Mouse (Mus musculus) ES-Bruce4 (cell line): ENCODE data around the gene Fbxo2. TPM values are rescaled to one million over a fixed set of nuclear protein-coding genes. Genes with fewer than 3 reads are reported as not detected.

Experiments used
- H3K27ac ChIP-seq: 2 replicates; pipeline ENCODE4 v1.5.1; 2012; ENCODE audit warnings: low read length, inconsistent platforms; ENCODE audit not compliant: insufficient read depth
- H3K27me3 ChIP-seq: 2 replicates; pipeline ENCODE4 v1.6.1; 2012; ENCODE audit warnings: mild to moderate bottlenecking, low read length, inconsistent platforms; ENCODE audit not compliant: control insufficient read depth, poor library complexity, insufficient read depth, severe bottlenecking
- H3K36me3 ChIP-seq: 2 replicates; pipeline ENCODE4 v1.6.1; 2012; ENCODE audit warnings: inconsistent platforms, mild to moderate bottlenecking, low read length, moderate library complexity; ENCODE audit not compliant: control insufficient read depth, poor library complexity, insufficient read depth, severe bottlenecking
- H3K4me1 ChIP-seq: one replicate; pipeline ENCODE4 v1.8.1; 2011; ENCODE audit warnings: low read length; ENCODE audit not compliant: control insufficient read depth, insufficient read depth
- H3K4me3 ChIP-seq: 2 replicates; pipeline ENCODE4 v1.5.1; 2011; ENCODE audit warnings: low read depth, mild to moderate bottlenecking, low read length
- H3K9ac ChIP-seq: 2 replicates; pipeline ENCODE4 v1.6.1; 2012; ENCODE audit warnings: low read depth, mild to moderate bottlenecking, inconsistent platforms; ENCODE audit not compliant: poor library complexity, severe bottlenecking
- H3K9me3 ChIP-seq: replicated peaks from 2 replicates; pipeline ENCODE4 v1.6.1; 2012; ENCODE audit warnings: mild to moderate bottlenecking, low read length, inconsistent platforms; ENCODE audit not compliant: control insufficient read depth, poor library complexity, insufficient read depth, severe bottlenecking
- CTCF ChIP-seq: IDR thresholded peaks from one replicate; pipeline ENCODE4 v1.8.1; 2011; ENCODE audit warnings: low read depth, low read length
- EP300 ChIP-seq: IDR thresholded peaks from 2 replicates; pipeline ENCODE4 v1.6.1; 2011; ENCODE audit warnings: low read depth, low read length; ENCODE audit not compliant: insufficient read depth
- POLR2A ChIP-seq: IDR thresholded peaks from one replicate; pipeline ENCODE4 v1.8.1; 2011; ENCODE audit warnings: low read length; ENCODE audit not compliant: insufficient read depth
- polyA plus RNA-seq: library from polyadenylated mRNA; stranded (reverse); fragments of >200 nt; gene quantifications from 2 replicates; pipeline ENCODE4 v1.2.4, GENCODE M21; 2011; ENCODE audit warnings: low read depth; ENCODE audit not compliant: missing spikeins, insufficient read depth, insufficient read length

Fbxo2 gene
- polyA plus RNA-seq, 1 experiment = 6.0 TPM

DNA sequence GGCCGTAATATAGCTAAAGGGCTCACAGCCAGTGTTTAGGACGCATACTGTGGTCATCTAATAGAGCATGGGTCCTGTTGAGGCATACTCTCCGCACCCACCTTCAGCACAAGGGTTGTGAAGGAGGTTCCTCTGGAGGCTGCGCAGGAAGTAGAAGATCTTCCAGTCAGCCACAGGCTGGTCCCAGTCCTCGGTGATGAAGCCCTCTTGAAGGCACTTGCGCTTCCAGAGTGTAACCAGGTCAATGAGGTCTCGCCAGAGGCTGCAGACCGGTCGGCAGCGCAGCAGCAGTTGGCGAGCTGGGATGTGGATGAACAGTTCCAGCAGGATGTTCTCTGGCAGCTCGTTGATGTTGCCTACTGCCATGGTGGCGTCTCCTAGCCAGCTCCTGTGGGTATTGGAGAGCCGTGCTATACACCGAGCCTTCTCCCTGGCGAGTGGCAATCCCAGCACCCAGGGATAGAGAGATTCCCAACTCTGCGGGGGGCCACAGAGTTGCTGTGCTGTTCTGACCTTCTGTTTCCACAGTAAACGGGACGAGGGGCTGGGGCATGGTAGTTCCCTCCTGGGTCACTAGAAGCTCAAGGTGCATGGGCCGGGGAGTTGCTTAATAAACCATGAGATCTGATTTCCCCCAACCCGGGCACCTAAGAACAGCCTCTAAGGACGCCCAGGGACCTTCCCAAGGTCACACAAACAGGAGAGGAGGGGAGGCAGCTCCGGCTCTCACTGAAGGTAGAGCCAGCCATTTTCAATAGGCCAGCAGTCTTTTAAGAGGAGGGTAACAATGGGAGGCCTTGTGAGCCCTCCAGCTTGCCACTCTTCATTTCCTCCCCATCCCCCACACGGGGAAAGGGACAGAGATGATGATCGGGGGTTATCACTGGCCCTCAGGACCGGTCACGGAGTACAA, 1.7 kb upstream of the Fbxo2 start:
- Histone ChIP-seq H3K4me3 (peak overlapping the region; percentile 90), H3K9me3 (no peaks in the 10 kb centered on the region), H3K36me3 (peaks cover 6% of the 10 kb centered on the region), H3K27ac (no peak overlapping the region), H3K4me1 (peaks cover 5% of the 10 kb centered on the region), H3K9ac (peak overlapping the region; percentile 75), H3K27me3 (no peaks in the 10 kb centered on the region)
- TF ChIP-seq CTCF (no peak), POLR2A (no peak), EP300 (0 out of 2 replicates have a peak, but pooled peaks have one; percentile 8)

DNA sequence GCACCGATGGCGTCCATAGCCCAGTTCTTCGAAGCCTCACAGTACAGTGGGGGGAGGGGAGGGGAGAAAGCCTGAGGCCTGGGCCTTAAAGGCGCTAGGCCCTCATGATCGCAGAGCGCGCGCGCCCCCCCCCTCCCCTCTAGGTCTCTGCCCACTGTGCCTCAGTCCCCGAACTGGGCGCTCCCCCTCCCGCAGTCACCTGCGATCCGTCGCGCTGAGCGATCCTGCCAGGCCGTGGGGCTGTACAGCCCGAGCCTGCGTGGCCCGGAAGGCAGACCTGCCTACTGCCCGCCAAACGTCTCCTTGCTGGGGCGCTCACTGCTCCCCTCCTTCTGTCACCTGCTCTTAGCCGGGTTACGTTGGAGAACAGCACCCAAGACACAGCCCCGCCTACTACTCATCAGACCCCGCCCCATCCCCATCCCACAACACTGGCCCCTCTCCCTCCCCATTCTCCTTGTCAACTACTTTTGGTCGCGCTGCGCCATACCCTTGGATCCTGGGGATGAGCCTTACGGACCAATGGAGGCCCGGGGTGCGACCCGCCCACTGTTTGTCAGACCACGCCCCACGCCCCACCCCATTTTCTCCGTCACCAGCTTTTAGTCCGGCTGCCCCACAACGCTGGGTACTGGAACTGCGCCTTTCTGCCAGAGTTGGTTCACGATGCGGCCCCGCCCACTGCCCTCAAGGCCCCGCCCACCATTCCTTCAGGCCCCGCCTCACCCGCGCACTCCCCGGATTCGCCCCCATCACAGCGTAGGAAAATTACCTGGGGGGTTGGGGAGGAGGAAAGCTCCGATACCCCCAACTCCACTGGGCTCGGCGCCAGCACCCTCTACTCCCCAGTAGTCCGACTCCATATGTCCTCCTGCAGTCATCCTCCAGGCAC, 631 bp upstream of the Fbxo2 start:
- Histone ChIP-seq H3K4me1 (peaks cover 5% of the 10 kb centered on the region), H3K4me3 (peak overlapping the region; percentile 90), H3K36me3 (peaks cover 4% of the 10 kb centered on the region), H3K27me3 (no peaks in the 10 kb centered on the region), H3K27ac (no peak overlapping the region), H3K9ac (peak overlapping the region; percentile 75), H3K9me3 (no peaks in the 10 kb centered on the region)
- TF ChIP-seq POLR2A (no peak), CTCF (peak; percentile 4), EP300 (0 out of 2 replicates have a peak, but pooled peaks have one; percentile 51)

DNA sequence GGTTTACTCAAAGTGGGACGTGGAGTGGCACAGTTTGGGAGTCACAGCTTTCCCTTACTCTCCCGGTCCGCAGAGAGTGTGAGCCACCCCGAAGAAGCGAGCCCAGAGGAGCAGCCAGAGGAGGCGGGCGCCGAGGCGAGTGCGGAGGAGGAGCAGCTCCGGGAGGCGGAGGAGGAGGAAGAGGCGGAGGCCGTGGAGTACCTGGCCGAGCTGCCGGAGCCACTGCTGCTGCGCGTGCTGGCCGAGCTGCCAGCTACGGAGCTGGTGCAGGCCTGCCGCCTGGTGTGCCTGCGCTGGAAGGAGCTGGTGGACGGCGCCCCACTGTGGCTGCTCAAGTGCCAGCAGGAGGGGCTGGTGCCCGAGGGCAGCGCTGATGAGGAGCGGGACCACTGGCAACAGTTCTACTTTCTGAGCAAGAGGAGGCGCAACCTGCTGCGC, 3.6 kb downstream of the Fbxo2 start:
- Histone ChIP-seq H3K36me3 (no peaks in the 10 kb centered on the region), H3K9ac (no peak overlapping the region), H3K27me3 (no peaks in the 10 kb centered on the region), H3K9me3 (no peaks in the 10 kb centered on the region), H3K27ac (no peak overlapping the region), H3K4me3 (peak overlapping the region; percentile 17), H3K4me1 (peaks cover 3% of the 10 kb centered on the region)
- peak; percentile 78 for TF ChIP-seq CTCF
- TF ChIP-seq EP300 = peak; percentile 39; the same call in 1 of the 2 replicates
- no peak for TF ChIP-seq POLR2A

DNA sequence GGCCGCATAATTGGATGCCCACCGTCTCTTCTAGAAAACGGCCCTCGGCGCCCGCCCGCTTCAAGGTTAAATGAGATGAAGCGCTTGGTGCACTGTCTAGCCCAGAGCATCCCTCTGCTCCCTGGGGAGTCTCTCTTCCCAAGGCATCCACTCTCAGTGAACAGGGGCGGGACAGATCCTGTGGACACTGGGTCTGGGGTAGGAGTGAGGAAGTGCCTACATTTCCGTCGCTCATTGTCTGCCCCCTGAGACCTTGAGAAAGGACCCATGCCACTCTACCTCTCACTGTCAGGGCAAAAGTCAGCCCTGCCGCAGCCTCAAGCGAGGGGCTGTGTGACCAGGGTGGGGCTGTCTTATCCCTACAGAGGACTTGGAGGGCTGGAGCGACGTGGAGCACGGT, 4.0 kb downstream of the Fbxo2 start:
- Histone ChIP-seq H3K9ac (no peak overlapping the region), H3K27ac (no peak overlapping the region), H3K36me3 (no peaks in the 10 kb centered on the region), H3K4me3 (peak overlapping the region; percentile 17; the same call in 1 of the 2 replicates), H3K27me3 (no peaks in the 10 kb centered on the region), H3K4me1 (peaks cover 3% of the 10 kb centered on the region), H3K9me3 (no peaks in the 10 kb centered on the region)
- TF ChIP-seq POLR2A (no peak), CTCF (no peak), EP300 (no peak)

DNA sequence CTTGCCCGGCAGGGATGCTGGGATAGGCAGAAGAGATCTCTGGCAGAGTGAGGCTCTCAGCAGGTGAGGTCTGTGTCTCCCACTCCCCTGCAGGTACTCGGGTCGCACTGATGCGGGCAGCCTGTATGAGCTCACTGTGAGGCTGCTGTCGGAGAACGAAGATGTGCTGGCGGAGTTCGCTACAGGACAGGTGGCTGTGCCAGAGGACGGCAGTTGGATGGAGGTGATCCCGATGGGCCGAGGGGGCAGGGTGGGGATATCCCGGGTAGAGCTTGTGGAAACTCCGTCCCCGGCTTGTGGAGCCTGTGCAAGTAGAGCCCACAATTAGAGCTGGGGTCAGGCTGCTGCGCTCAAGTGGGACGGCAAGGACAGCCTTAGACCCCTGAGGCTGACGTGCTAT, 5.1 kb downstream of the Fbxo2 start:
- Histone ChIP-seq H3K27ac (no peak overlapping the region), H3K27me3 (no peaks in the 10 kb centered on the region), H3K9me3 (no peaks in the 10 kb centered on the region), H3K4me1 (peaks cover 3% of the 10 kb centered on the region), H3K36me3 (no peaks in the 10 kb centered on the region), H3K9ac (no peak overlapping the region), H3K4me3 (peak overlapping the region; percentile 12; the same call in 1 of the 2 replicates)
- TF ChIP-seq CTCF (no peak), EP300 (no peak), POLR2A (no peak)
